Mouse (Mus musculus): ENCODE data around the gene Efcab8. TPM values are rescaled to one million over a fixed set of nuclear protein-coding genes. Genes with fewer than 3 reads are reported as not detected.

Gene Efcab8
- polyA plus RNA-seq, 1 experiment from 2014 or later: not detected

DNA sequence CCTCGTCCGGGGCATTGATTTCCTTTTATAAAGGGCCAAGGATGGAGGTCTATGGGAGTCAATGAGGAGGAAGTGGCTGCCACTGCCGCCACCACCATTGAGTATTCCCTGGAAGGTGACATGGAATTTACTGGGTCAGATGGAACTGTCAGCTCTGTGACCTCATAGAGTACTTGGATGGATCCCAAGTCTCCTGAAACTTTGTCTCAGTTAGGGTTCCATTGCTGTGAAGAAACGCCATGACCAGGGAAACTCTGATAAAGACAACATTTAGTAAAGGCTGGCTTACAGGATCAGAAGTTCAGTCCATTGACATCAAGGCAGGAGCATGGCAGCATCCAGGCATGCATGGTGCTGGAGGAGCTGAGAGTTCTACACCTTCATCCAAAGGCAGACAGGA lies 91.3 kb downstream of the Efcab8 start, which contains the start of gene Sun5:
Sun5 (minus strand) TSS at position 101 of the 400 bp plus-strand sequence.
- no peaks in the 10 kb centered on the region for H3K9me3 ChIP-seq (ENCODE audit: control insufficient read depth, low read length)
- no peaks in the 10 kb centered on the region for H3K4me1 ChIP-seq (ENCODE audit: control insufficient read depth, insufficient read depth, low read length)
- ATAC-seq (ENCODE audit: low FRiP score, low TSS enrichment) (no peak), DNase-seq (no peak)
- no peak within 1 kb of the TSS for H3K4me2 ChIP-seq (ENCODE audit: low read length)
- 85% methylated on average over 4 of the region's 4 CpGs for WGBS
- H3K36me3 ChIP-seq (ENCODE audit: control insufficient read depth, insufficient read depth, low read length): no peaks in the 10 kb centered on the region
- no peak within 1 kb of the TSS for H3K27ac ChIP-seq (replicated peaks; ENCODE audit: low read depth, low read length)
- no peak within 1 kb of the TSS for H3K4me3 ChIP-seq (replicated peaks; ENCODE audit: low read depth, low read length)
- no peaks in the 10 kb centered on the region for H3K27me3 ChIP-seq (ENCODE audit: control insufficient read depth, insufficient read depth, low read length)
- no peak within 1 kb of the TSS for H3K9ac ChIP-seq (replicated peaks; ENCODE audit: low read length)

DNA sequence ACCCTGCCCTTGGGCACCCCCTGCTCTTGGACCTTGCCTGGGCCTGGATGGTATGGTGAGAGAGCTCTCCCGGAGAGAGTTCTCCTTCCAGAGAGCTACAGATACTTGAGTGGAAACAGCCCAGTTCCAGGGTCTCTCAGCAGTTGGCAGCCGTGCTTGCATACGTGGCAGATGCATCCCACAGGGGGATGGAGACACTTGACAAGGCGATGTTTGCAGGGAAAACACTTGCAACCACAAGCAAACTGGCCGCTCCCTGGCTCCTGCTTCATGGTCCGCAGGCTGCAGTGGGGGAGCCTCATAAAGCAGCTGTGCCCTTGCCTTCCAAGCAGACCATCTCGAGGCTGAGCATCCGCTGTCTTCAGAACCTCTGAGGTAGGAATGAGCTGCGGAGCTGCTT lies 95.0 kb downstream of the Efcab8 start, which contains the start of gene Bpifb2:
Bpifb2 (plus strand) TSS at position 301 of the 400 bp plus-strand sequence.
- no peaks in the 10 kb centered on the region for H3K9me3 ChIP-seq (ENCODE audit: control insufficient read depth, low read length)
- H3K27me3 ChIP-seq (ENCODE audit: control insufficient read depth, insufficient read depth, low read length): no peaks in the 10 kb centered on the region
- no peak within 1 kb of the TSS for H3K9ac ChIP-seq (replicated peaks; ENCODE audit: low read length)
- no peak within 1 kb of the TSS for H3K27ac ChIP-seq (replicated peaks; ENCODE audit: low read depth, low read length)
- ATAC-seq (ENCODE audit: low FRiP score, low TSS enrichment) (no peak), DNase-seq (no peak)
- H3K4me1 ChIP-seq (ENCODE audit: control insufficient read depth, insufficient read depth, low read length): no peaks in the 10 kb centered on the region
- WGBS: 75% methylated on average over 9 of the region's 9 CpGs
- no peak within 1 kb of the TSS for H3K4me3 ChIP-seq (replicated peaks; ENCODE audit: low read depth, low read length)
- H3K4me2 ChIP-seq (ENCODE audit: low read length): no peak within 1 kb of the TSS
- H3K36me3 ChIP-seq (ENCODE audit: control insufficient read depth, insufficient read depth, low read length): no peaks in the 10 kb centered on the region

Other genes starting within 250 kb of the Efcab8 start
- gene Nol4l, start 250.0 kb upstream of the Efcab8 start, polyA plus RNA-seq (2014; fragmentation: Nextera tagmentation; extraction: Ambion mirVana): 44.8 and 51.7 TPM in 2 replicates
- gene Commd7, start 147.2 kb upstream of the Efcab8 start, polyA plus RNA-seq (2014; fragmentation: Nextera tagmentation; extraction: Ambion mirVana): 76.0 and 92.8 TPM in 2 replicates
- gene Dnmt3b, start 130.5 kb upstream of the Efcab8 start, polyA plus RNA-seq (2014; fragmentation: Nextera tagmentation; extraction: Ambion mirVana): 3.1 and 3.2 TPM in 2 replicates
- 0.17 TPM in 1 of 2 replicates, not detected in the other for gene Dnmt3c, start 83.3 kb upstream of the Efcab8 start, polyA plus RNA-seq (2014; fragmentation: Nextera tagmentation; extraction: Ambion mirVana)
- 369 and 443 TPM in 2 replicates for gene Mapre1, start 38.7 kb upstream of the Efcab8 start, polyA plus RNA-seq (2014; fragmentation: Nextera tagmentation; extraction: Ambion mirVana)
- gene Sun5, start 91.2 kb downstream of the Efcab8 start, polyA plus RNA-seq (2014; fragmentation: Nextera tagmentation; extraction: Ambion mirVana): not detected in 2 replicates
- gene Bpifb2, start 95.1 kb downstream of the Efcab8 start, polyA plus RNA-seq (2014; fragmentation: Nextera tagmentation; extraction: Ambion mirVana): not detected in 2 replicates
- gene Bpifb6, start 120.5 kb downstream of the Efcab8 start, polyA plus RNA-seq (2014; fragmentation: Nextera tagmentation; extraction: Ambion mirVana): 0.12 TPM in 1 of 2 replicates, not detected in the other
- gene Bpifb3, start 138.3 kb downstream of the Efcab8 start, polyA plus RNA-seq (2014; fragmentation: Nextera tagmentation; extraction: Ambion mirVana): not detected in 2 replicates
- not detected in 2 replicates for gene Bpifb4, start 158.3 kb downstream of the Efcab8 start, polyA plus RNA-seq (2014; fragmentation: Nextera tagmentation; extraction: Ambion mirVana)
- not detected in 2 replicates for gene Bpifa6, start 195.0 kb downstream of the Efcab8 start, polyA plus RNA-seq (2014; fragmentation: Nextera tagmentation; extraction: Ambion mirVana)
- gene Bpifa2, start 228.3 kb downstream of the Efcab8 start, polyA plus RNA-seq (2014; fragmentation: Nextera tagmentation; extraction: Ambion mirVana): not detected in 2 replicates

Measured in midbrain, embryonic 14.5 days (tissue).